Comparison of ENCODE assay signal across 8 mouse cellular contexts in genomic region chr14:18226181-18226580, GRCm38 (mm10). TPM values are rescaled to one million over a fixed set of nuclear protein-coding genes. Genes with fewer than 3 reads are reported as not detected.
A peak's percentile ranks its signal among the peaks of the same experiment; 100 is the strongest.
DNase-seq lines count a peak whose midpoint lies in the region; ATAC-seq and TF ChIP-seq lines count a peak whose summit lies in the region.
"Not testable (repeated sequence)": the region's sequence is repeated elsewhere in the genome, so short reads cannot be mapped to it uniquely, and the experiment has no call there.

No protein-coding gene starts in this region.

- not testable (repeated sequence) for H3K9ac ChIP-seq in heart, postnatal 0 days (replicated peaks; ENCODE audit: low read depth, low read length); hindbrain, postnatal 0 days (replicated peaks; ENCODE audit: low read length); midbrain, embryonic 14.5 days (replicated peaks; ENCODE audit: low read length)

- DNase-seq in cerebellum, adult 18-20 months, result peak; percentile 52 to 62
- peak; percentile 42 to 47 for DNase-seq in cerebellum, postnatal 14 days
- DNase-seq in gastrocnemius, adult 2 months, result peak; percentile 35
- DNase-seq in heart, postnatal 0 days (ENCODE audit: low spot score), result not testable (repeated sequence)
- peak; percentile 15 for DNase-seq in hindbrain, postnatal 0 days (ENCODE audit: low spot score)
- peak; percentile 71 for DNase-seq in kidney, adult 9 months
- DNase-seq in midbrain, embryonic 14.5 days, result peak; percentile 45
- DNase-seq in retina, postnatal 1 day, result peak; percentile 38

- H3K27ac ChIP-seq in gastrocnemius, adult 2 months, result peak overlapping the region; percentile 68
- not testable (repeated sequence) for H3K27ac ChIP-seq in heart, postnatal 0 days (ENCODE audit: low read depth); hindbrain, postnatal 0 days; midbrain, embryonic 14.5 days (replicated peaks; ENCODE audit: low read depth, low read length)

- H3K4me2 ChIP-seq in heart, postnatal 0 days (ENCODE audit: low read depth, low read length), result peak overlapping the region; percentile 30
- H3K4me2 ChIP-seq in hindbrain, postnatal 0 days (ENCODE audit: low read depth, low read length); midbrain, embryonic 14.5 days (ENCODE audit: low read length): not testable (repeated sequence)

- WGBS in heart, postnatal 0 days, result 49% methylated on average over 11 of the region's 11 CpGs
- 28% methylated on average over 11 of the region's 11 CpGs for WGBS in hindbrain, postnatal 0 days
- 46% methylated on average over 11 of the region's 11 CpGs for WGBS in midbrain, embryonic 14.5 days

- not testable (repeated sequence) for TF ChIP-seq EP300 in heart, postnatal 0 days (IDR thresholded peaks at IDR 0.05; ENCODE audit: low read depth)

- not testable (repeated sequence) for TF ChIP-seq CTCF in gastrocnemius, adult 2 months (IDR thresholded peaks at IDR 0.05); heart, postnatal 0 days (IDR thresholded peaks at IDR 0.05; ENCODE audit: low read depth)
- TF ChIP-seq CTCF in hindbrain, postnatal 0 days (IDR thresholded peaks at IDR 0.05; ENCODE audit: low read depth), result peak; percentile 15; the same call in 1 of the 2 replicates

- not testable (repeated sequence) for H3K9me3 ChIP-seq in heart, postnatal 0 days (replicated peaks; ENCODE audit: control insufficient read depth, low read length); hindbrain, postnatal 0 days (ENCODE audit: low read length); midbrain, embryonic 14.5 days (ENCODE audit: control insufficient read depth, low read length)

- H3K27me3 ChIP-seq in heart, postnatal 0 days (ENCODE audit: control insufficient read depth, insufficient read depth, low read length); hindbrain, postnatal 0 days (ENCODE audit: insufficient read depth, low read length); midbrain, embryonic 14.5 days (ENCODE audit: control insufficient read depth, insufficient read depth, low read length): not testable (repeated sequence)

- not testable (repeated sequence) for ATAC-seq in heart, postnatal 0 days (ENCODE audit: insufficient read depth, low read depth); hindbrain, postnatal 0 days; midbrain, embryonic 14.5 days (ENCODE audit: low FRiP score, low TSS enrichment)

- H3K4me3 ChIP-seq in gastrocnemius, adult 2 months, result peak overlapping the region; percentile 49
- H3K4me3 ChIP-seq in heart, postnatal 0 days (ENCODE audit: low read depth, low read length); hindbrain, postnatal 0 days (ENCODE audit: low read length); midbrain, embryonic 14.5 days (replicated peaks; ENCODE audit: low read depth, low read length): not testable (repeated sequence)

- intact Hi-C loops in gastrocnemius, adult 2 months (cut with DNase I), result not testable (repeated sequence)

- not testable (repeated sequence) for H3K4me1 ChIP-seq in heart, postnatal 0 days (ENCODE audit: control insufficient read depth, insufficient read depth); hindbrain, postnatal 0 days (ENCODE audit: insufficient read depth, low read length); midbrain, embryonic 14.5 days (ENCODE audit: control insufficient read depth, insufficient read depth, low read length)

- not testable (repeated sequence) for H3K36me3 ChIP-seq in heart, postnatal 0 days (replicated peaks; ENCODE audit: control insufficient read depth, insufficient read depth, low read length); hindbrain, postnatal 0 days (ENCODE audit: insufficient read depth, low read length); midbrain, embryonic 14.5 days (ENCODE audit: control insufficient read depth, insufficient read depth, low read length)

RNA-seq across cellular contexts. Expression of gene Nr1d2, which starts 12.7 kb away (rescaled TPM):
- total RNA-seq in gastrocnemius, adult 2 months (2021), result 10 to 100 TPM; 49.9 to 91.6 TPM
- 30.9 and 34.4 TPM in 2 replicates for total RNA-seq in heart, postnatal 0 days (2014; rRNA removed; ENCODE audit: low replicate concordance)
- 23.5 and 23.7 TPM in 2 replicates for polyA plus RNA-seq in heart, postnatal 0 days (2015; fragmentation: Nextera tagmentation; extraction: Ambion mirVana)
- total RNA-seq in hindbrain, postnatal 0 days (2014; rRNA removed), result 15.9 and 18.0 TPM in 2 replicates
- 8.7 and 9.5 TPM in 2 replicates for polyA plus RNA-seq in hindbrain, postnatal 0 days (2015; fragmentation: Nextera tagmentation; extraction: Ambion mirVana)
- polyA plus RNA-seq in midbrain, embryonic 14.5 days (2014; fragmentation: Nextera tagmentation; extraction: Ambion mirVana), result 3.6 and 7.0 TPM in 2 replicates

RNA-seq across cellular contexts. Expression of gene Nkiras1, which starts 44.8 kb away (rescaled TPM):
- 10 to 100 TPM; 30.1 to 44.9 TPM for total RNA-seq in gastrocnemius, adult 2 months (2021)
- 3.4 and 22.0 TPM in 2 replicates for total RNA-seq in heart, postnatal 0 days (2014; rRNA removed; ENCODE audit: low replicate concordance)
- polyA plus RNA-seq in heart, postnatal 0 days (2015; fragmentation: Nextera tagmentation; extraction: Ambion mirVana), result 36.9 and 37.2 TPM in 2 replicates
- total RNA-seq in hindbrain, postnatal 0 days (2014; rRNA removed), result 20.5 and 27.1 TPM in 2 replicates
- 68.3 and 70.7 TPM in 2 replicates for polyA plus RNA-seq in hindbrain, postnatal 0 days (2015; fragmentation: Nextera tagmentation; extraction: Ambion mirVana)
- 38.0 and 54.5 TPM in 2 replicates for polyA plus RNA-seq in midbrain, embryonic 14.5 days (2014; fragmentation: Nextera tagmentation; extraction: Ambion mirVana)

RNA-seq across cellular contexts. Expression of gene Rpl15, which starts 45.0 kb away (rescaled TPM):
- 100 to 1,000 TPM; 519 to 581 TPM for total RNA-seq in gastrocnemius, adult 2 months (2021)
- total RNA-seq in heart, postnatal 0 days (2014; rRNA removed; ENCODE audit: low replicate concordance), result 517 and 617 TPM in 2 replicates
- polyA plus RNA-seq in heart, postnatal 0 days (2015; fragmentation: Nextera tagmentation; extraction: Ambion mirVana), result 236 and 241 TPM in 2 replicates
- 407 and 452 TPM in 2 replicates for total RNA-seq in hindbrain, postnatal 0 days (2014; rRNA removed)
- polyA plus RNA-seq in hindbrain, postnatal 0 days (2015; fragmentation: Nextera tagmentation; extraction: Ambion mirVana), result 275 and 282 TPM in 2 replicates
- polyA plus RNA-seq in midbrain, embryonic 14.5 days (2014; fragmentation: Nextera tagmentation; extraction: Ambion mirVana), result 350 and 371 TPM in 2 replicates
